Mouse (Mus musculus) naive thymus-derived CD4-positive, alpha-beta T cell, adult 2 months (primary cell): ENCODE data around the gene Sdsl.

ENCODE experiments used
- DNase-seq: peaks from one replicate; pipeline ENCODE4 v3.0.0-alpha.2; 2011; ENCODE audit warnings: low read depth

Sdsl gene

DNA sequence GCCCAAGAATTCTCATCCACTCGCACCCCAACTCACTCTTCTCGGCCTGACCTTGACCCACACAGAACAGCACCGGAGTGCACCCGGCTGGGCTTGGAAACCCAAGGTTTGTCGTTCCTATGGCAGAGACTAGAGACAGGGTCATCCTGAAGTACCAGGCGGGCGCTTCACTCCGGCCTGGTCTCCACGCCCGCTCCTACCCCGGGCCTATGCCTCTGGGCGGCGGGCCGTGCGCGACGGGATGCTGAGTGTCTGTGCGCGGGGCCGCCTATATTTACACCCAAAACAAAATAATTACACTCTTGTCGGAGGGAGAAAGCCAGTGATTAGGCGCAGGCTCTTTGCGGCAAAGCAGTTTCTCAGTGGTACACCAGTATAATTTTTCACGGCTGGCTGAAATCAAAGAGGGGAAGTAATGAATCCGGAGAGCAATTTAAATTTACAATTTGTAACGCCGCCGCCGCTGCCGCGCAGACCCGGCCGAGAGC, 45.1 kb downstream of the Sdsl start:
- no peak for DNase-seq

DNA sequence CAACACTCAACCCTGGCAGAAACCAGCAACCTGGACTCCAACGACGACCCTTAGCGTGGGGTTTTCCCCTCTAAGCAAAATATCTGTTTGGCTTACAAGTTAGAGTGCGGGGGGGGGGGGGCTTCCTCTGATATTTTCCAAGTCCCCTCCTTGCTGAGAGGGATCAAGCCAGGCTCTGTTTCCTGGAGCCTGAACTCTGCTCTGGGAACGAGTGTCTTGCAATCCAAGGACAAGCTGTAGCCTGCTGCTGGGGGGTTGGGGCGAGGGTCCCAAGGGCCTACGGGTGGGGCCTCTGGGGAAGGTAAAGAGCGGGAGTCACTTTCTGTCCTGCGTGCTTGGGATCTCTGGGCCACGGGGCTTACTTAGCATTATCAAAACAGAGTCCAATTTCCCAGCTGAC, 46.0 kb downstream of the Sdsl start:
- DNase-seq: no peak

DNA sequence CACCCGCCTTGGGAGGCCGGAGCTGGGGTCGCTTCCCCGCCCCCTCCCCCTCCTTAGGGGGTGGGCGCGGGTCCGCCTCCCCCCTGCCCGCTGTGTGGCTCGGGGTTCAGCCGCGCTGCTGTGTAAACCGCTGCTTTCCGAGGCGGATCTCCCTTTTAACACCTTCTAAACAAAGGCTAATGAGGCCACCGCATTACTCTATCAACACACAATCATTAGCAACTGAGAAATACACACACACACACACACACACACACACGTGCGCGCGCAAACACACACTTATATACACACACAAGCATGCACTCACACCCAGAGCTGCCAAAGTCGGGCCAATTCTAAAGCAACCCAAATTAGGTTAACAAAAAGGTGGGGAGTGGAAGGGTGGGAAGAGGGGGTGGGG, 46.9 kb downstream of the Sdsl start:
- no peak for DNase-seq

DNA sequence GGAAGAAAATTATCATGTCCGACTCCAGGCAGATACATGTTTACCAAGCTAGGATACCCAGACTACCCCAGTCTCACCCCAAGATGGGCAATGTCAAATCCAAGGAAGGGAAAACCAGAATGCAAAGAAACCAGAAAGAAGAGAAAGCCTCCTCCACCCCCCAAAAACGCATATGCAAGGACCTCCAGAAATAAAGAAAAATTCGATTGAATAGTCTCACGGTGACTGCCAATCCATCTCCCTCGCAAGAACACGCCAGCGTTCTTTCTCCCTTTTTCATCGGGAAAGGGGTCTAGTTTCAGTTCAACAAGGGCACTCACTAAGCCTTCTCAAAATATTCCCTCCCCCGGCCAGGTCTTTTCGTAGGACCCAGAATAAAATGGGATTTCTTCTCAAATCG, 48.0 kb downstream of the Sdsl start:
- no peak for DNase-seq

DNA sequence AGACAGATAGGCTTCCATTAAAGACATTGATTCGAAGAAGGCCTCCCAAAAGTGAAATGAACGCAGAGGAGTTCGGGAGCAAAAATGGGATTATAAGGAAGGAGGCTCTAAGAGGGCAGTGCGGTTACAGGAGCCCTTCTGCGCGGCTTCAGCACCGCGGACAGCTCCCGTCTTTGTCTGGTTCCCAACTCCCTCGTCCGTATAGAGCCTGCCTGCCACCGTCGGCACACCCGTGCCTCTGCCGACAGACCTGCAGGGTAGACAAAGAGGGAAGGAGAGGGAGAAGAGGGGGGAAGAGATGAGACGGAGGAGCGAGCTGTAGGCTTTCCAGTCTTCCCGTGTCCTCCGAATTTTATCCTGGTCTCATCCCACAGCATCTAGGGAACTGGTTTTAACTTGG, 48.6 kb downstream of the Sdsl start:
- peak; percentile 44 for DNase-seq

DNA sequence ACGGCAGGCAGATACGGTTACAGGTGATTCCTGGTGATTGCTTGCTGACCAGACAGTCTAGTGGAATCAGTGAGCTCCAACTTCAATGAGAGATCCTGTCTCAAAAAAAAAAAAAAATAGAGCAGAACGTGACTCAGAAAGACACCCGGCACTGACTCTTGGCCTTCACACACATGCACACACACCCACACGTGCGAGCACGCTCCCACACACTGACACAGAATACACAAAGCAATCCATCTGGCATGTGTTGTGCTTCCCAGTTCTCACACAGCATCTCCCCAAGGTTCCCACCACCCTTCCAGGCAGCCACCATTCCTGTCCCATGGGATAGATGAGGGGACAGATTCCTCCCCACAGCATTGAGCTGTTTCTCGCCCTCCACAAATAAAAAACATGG, 52.5 kb downstream of the Sdsl start:
- no peak for DNase-seq

DNA sequence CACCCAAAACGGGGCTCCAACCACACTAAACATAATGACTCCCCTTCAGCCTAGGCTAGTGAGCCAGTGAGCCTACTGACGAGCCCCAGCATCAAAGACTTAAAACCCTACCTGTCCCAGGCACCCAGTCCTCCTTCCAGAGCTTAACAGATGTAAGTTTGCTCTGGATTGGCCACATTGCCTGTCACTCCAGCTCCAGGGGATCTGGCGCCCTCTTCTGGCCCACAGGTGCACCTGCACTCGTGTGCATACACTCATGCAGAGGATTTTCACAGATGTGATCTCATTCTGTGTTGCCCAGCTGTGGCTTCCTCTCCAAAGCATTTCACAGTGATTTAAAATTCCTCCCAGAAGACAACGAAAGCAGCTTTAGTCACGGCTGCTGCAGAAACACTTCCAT, 59.2 kb downstream of the Sdsl start:
- DNase-seq: no peak

DNA sequence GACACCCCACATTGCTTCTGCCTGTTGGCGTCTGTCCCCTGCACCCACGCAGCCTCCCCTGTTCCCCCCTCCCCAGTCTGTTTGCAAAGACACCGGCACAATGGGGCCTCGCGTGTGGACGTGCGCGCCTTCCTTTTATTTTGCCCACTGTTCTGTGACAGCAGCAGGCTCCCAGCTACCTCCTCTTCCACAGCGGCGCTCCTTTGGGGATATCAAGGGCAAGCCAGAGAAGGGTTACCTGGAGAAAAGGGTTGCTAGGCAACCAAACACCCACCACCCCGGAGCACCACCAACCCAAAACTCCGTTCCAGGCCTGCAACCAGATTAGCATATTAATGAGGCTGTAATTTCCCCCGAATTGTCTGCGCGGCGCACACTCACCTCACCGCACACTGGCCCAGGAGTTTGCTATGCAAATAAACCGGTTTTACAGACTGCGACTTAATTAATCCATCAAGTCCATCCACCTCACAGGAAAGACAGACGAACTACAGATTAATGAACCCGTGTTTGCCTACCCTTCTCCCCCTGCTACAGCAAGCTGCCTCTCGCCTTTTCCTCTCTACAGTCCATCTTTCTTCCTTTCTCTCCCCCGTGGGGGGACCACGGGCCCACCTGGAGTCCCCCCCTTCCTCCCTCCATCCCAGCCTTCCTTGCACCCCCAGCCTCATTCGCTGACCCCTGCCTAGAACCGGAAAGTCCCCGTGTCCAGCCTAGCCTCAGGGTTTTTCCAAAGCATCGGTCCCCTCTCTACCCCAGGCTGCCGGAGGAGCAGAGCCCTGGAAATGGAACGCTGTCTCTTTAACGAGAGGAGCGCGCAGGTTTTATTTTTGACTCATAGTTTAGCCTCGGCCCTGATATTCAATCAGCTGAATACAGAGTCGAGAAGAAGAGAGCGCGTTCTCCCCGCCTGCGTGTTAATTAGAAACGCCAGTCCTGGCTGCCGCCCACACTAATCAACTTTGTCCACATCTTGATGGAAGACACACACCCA, 62.9 kb downstream of the Sdsl start:
- no peak for DNase-seq

DNA sequence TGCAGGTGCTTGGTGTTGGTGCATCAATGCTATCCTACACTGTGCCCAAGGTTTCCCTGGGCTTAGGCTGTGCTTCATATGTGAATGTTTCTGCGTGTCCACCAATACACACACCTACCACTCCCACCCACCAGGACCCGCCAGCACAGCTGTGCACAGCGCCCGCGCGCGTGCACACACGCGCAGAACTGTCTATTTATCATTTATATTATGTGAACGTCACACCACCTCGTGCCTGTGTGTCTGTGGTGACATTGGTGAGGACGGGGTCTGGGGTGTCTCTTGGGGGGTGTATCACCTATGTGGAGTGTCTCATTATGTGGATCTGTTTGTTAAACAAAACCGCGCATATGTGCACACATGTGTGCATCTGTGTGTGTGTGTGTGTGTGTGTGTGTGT, 63.7 kb downstream of the Sdsl start:
- DNase-seq: no peak
